Mouse (Mus musculus): ENCODE results near the gene Maml2. TPM values are rescaled to one million over a fixed set of nuclear protein-coding genes. Genes with fewer than 3 reads are reported as not detected.
A peak's percentile ranks its signal among the peaks of the same experiment; 100 is the strongest.

Gene Maml2
- polyA plus RNA-seq, 1 experiment = 2.5 TPM

DNA sequence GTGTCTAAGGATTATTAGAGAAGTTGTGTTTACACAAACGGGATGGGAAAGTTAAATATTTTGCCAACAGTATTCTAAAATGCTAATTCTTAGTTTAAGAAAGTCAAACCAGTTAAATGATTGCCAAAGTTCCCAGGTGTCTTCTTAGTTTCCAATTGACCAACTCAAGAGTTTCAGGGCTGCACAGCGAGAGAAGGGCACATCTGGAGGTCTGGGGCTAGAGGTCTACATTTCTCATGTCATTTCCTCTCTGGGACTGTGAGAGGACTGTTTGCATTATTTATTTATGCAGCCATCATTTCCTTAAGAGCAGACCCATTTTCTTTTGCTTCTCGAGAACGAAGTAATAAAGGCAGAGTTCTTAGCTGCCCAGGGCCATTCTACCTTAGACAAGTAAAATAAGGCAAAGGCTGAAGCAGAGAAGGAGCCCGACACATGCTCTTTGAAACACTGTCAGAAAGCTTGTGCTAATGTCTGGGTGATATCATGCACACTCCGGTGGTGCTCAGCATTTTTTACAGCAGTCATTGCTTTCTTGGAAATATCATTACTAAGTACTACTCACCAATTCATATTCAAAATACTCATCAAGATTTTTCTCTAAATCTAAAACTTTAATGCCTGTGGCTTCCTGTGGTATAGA, 4.5 kb downstream of the Maml2 start:
- Histone ChIP-seq H3K27ac (replicated peaks; ENCODE audit: low read depth, low read length) (peak overlapping the region; percentile 10; the same call in 1 of the 2 replicates), H3K4me3 (ENCODE audit: insufficient read depth, low read depth, low read length) (no peak overlapping the region), H3K4me1 (ENCODE audit: control insufficient read depth, insufficient read depth, insufficient read length, low read length) (peaks cover 28% of the 10 kb centered on the region)

DNA sequence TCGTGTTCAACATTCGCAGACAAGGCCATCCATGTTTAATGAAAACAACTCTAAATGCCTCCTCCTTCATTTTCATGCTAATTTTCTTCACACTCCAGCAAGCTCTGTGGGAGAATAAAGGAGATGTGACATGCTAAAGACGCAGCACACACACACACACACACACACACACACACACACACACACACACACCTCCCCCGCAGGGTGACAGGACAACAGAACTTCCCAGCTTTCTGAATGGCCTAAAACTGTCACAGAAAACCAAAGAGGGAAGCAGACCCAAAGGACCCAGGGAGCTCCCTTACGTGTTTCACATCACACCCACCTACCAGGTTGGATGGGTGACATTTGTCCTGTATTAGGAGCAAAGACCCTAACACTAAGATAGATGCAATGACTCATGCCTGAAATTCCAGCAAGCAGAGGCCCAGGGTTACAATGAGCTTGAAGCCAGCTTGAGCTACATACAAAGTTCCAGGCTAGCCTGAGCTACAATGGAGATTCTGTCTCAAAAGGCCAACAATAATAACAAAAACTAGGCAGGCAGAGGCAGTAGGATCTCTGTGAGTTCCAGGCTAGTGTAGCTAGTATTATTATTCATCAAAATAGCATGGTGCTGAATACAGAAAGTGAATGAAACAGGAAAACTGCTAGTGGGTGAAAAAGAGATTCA, 5.5 kb downstream of the Maml2 start:
- H3K27ac ChIP-seq (replicated peaks; ENCODE audit: low read depth, low read length) = no peak overlapping the region
- H3K4me3 ChIP-seq (ENCODE audit: insufficient read depth, low read depth, low read length) = no peak overlapping the region
- peaks cover 28% of the 10 kb centered on the region for H3K4me1 ChIP-seq (ENCODE audit: control insufficient read depth, insufficient read depth, insufficient read length, low read length)

DNA sequence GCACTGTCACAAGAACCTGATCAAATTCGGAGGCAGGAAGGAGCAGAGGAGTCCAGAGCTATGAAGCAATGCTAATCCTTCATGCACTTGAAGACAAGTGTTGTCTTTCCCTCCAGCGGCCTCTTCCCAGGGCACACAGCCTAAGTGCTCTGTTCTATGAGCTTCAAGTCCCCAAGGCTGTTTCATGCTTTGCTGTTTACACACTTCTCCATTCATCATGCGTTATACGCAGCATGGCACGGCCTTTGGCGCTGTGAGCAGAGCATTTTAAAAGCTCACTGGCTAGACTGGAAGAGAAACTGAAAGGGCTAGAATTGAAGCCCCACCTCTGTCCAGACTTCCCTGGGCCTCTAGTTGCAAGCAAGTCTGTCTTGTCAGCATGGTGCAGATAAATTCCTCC, 6.2 kb downstream of the Maml2 start:
- Histone ChIP-seq H3K4me3 (ENCODE audit: insufficient read depth, low read depth, low read length) (peak overlapping the region; percentile 34), H3K27ac (replicated peaks; ENCODE audit: low read depth, low read length) (no peak overlapping the region; the same call in 1 of the 2 replicates), H3K4me1 (ENCODE audit: control insufficient read depth, insufficient read depth, insufficient read length, low read length) (peaks cover 22% of the 10 kb centered on the region; the same call in 1 of the 2 replicates)

DNA sequence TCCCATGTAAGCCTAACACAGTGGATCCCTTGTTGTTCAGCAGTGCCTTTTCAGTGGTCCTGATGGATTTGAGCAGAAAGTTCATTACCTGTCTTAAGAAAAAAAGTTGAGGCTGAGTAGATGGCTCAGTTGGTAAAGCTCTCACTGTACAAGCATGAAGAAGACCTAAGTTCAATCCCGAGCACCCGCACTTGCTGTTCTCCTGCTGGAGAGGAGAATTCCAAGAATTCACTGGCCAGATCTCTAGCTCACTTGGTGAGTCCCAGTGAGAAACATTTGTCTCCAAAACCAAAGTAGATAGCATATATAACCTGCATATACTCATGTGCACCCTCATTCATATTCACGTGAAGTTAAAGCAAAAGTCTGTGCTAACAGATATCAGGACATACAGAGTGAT, 8.7 kb downstream of the Maml2 start:
- Histone ChIP-seq H3K27ac (replicated peaks; ENCODE audit: low read depth, low read length) (no peak overlapping the region), H3K4me1 (ENCODE audit: control insufficient read depth, insufficient read depth, insufficient read length, low read length) (peaks cover 18% of the 10 kb centered on the region), H3K4me3 (ENCODE audit: insufficient read depth, low read depth, low read length) (no peak overlapping the region)

DNA sequence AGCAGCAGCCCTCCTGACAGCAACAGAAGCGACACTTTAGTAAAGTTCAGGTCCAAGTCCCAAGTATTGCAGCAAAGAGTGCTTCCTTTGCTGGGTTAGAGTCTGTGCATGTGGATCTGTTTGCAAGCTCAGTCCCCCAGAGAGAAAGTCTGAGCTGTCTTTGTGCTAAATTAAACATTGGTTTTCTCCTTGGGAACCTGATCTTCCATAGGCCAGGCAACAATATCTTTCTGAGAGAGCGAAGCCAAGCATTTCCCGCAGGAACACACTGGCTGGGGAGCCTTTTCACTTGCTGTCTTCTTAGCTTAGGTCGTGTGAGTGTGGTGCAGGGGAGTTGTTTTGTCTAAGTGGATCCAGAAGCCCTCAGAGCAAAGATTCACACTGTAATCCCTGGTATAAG, 9.5 kb downstream of the Maml2 start:
- no peak overlapping the region for H3K27ac ChIP-seq (replicated peaks; ENCODE audit: low read depth, low read length)
- no peak overlapping the region for H3K4me3 ChIP-seq (ENCODE audit: insufficient read depth, low read depth, low read length)
- H3K4me1 ChIP-seq (ENCODE audit: control insufficient read depth, insufficient read depth, insufficient read length, low read length) = peaks cover 19% of the 10 kb centered on the region

DNA sequence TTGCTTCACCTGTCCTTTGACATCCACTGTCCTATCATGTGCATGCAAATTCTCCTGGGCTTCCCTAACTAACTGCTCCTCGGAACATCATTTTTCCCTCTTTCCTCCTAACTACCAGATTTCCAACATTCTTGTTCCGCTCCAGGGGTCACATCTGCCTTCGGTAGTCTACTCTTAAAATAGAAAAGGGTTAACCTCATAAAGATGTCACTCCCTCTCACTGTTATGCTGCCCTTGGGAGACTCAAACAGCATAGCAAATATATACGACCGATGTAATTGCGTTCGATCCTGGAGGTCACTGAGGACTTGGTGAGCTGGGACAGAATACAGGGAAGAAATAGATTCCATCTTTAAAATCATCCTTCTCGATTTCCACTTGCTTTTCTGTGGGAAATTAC, 11.0 kb downstream of the Maml2 start:
- peaks cover 18% of the 10 kb centered on the region for H3K4me1 ChIP-seq (ENCODE audit: control insufficient read depth, insufficient read depth, insufficient read length, low read length)
- H3K4me3 ChIP-seq (ENCODE audit: insufficient read depth, low read depth, low read length) = no peak overlapping the region
- no peak overlapping the region for H3K27ac ChIP-seq (replicated peaks; ENCODE audit: low read depth, low read length)

DNA sequence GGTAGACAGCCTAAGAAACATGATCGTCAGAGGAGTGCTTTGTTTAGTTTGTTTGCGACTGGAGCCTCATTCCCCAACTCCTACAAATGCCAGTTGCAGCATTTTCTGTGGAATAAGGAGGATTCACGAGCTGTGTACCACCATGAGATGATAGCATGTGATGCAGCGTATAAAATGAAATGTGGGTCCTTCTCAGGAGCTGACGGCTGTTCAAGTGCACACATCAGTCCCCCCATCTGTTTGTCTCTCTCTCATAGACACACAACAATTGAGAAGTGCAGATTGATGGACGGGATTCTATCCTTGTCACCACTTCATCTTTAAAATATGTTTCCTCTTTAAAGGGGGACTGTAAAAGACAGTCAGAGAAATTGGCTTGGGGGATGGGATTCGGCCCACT, 12.1 kb downstream of the Maml2 start:
- no peak overlapping the region for H3K4me3 ChIP-seq (ENCODE audit: insufficient read depth, low read depth, low read length)
- H3K4me1 ChIP-seq (ENCODE audit: control insufficient read depth, insufficient read depth, insufficient read length, low read length) = peaks cover 16% of the 10 kb centered on the region
- no peak overlapping the region for H3K27ac ChIP-seq (replicated peaks; ENCODE audit: low read depth, low read length)

DNA sequence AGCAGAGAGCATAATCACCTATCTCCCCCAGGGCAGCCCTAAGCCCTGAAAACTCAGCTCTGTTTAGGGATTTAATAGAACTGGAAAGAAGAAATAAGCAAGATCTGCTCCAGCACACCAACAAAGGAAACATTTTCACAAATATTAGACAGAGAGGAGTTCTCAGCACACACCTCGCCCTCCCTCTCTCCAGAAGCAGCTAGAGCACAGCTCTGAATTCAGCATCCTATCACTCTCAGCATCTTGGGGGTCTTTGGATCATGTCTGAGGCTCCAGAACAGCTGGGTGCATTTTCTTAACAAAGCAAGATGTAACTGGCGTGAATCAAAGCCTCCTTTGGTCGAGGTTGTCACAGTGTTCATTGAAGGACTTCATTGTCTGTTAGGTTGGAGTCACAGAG, 12.5 kb downstream of the Maml2 start:
- Histone ChIP-seq H3K4me3 (ENCODE audit: insufficient read depth, low read depth, low read length) (no peak overlapping the region), H3K4me1 (ENCODE audit: control insufficient read depth, insufficient read depth, insufficient read length, low read length) (peaks cover 19% of the 10 kb centered on the region), H3K27ac (replicated peaks; ENCODE audit: low read depth, low read length) (no peak overlapping the region)

DNA sequence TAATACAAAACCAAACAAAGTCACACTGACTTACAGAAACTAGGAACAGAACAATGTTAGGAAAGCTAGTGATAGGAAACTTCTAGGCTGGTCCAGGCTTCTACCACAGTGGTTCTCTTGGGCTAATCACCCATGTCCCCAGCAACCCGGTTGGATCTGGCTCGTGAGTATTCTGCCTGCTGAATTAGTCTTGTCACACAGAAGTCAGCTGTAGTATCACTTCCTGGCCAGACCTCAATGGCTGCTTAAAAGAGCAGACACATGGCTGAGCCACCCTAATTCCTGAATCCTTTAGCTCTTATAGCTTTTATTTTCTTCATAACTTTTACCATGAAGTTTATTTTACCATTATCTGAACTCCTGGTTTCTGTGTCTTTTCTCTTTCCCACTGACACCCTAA, 13.3 kb downstream of the Maml2 start:
- Histone ChIP-seq H3K4me3 (ENCODE audit: insufficient read depth, low read depth, low read length) (no peak overlapping the region), H3K4me1 (ENCODE audit: control insufficient read depth, insufficient read depth, insufficient read length, low read length) (peaks cover 21% of the 10 kb centered on the region), H3K27ac (replicated peaks; ENCODE audit: low read depth, low read length) (no peak overlapping the region)

DNA sequence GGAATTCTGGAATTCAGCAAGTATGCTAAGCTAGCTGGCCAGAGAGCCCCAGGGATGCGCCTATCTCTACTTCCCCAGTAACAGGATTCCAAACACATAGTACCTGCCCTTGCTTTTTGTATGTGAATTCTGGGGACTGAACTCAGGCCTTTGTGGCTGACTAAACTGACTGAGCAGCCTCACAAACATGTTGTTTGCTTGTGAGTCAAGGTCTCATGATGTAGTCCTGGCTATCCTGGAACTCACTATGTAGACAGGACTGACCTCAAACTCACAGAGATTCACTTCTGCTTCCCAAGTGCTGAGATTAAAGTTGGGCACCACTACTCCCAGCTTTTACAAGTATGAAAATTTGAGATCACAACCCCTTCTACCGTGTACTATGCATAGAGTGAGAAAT, 16.2 kb downstream of the Maml2 start:
- Histone ChIP-seq H3K4me1 (ENCODE audit: control insufficient read depth, insufficient read depth, insufficient read length, low read length) (peaks cover 16% of the 10 kb centered on the region), H3K27ac (replicated peaks; ENCODE audit: low read depth, low read length) (no peak overlapping the region)

DNA sequence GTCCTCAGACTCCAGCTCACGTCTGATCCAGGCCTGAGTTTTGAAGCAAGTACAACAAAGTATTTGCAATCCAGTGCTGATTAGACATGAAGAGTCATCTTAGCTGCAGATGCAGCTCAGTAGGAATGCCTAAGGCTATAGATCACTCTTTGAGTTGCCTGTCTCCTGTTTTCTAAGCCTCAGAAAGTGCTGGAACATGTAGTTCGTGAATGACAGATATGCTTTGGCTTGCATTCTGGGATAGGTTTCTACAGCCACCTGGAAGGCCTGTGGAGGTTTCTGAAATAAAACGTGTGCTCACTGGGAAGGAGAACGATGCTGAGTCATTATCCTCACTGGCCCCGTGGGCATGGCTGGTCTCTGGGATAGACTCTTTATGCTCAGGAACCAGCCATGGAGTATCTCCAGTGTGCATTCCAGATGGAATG, 16.8 kb downstream of the Maml2 start:
- H3K27ac ChIP-seq (replicated peaks; ENCODE audit: low read depth, low read length) = no peak overlapping the region
- H3K4me1 ChIP-seq (ENCODE audit: control insufficient read depth, insufficient read depth, insufficient read length, low read length) = peaks cover 16% of the 10 kb centered on the region
- H3K4me3 ChIP-seq (ENCODE audit: insufficient read depth, low read depth, low read length) = no peak overlapping the region

More for the DNA sequence above, 16.2 kb downstream of the Maml2 start:
- no peak overlapping the region for H3K4me3 ChIP-seq (ENCODE audit: insufficient read depth, low read depth, low read length)

DNA sequence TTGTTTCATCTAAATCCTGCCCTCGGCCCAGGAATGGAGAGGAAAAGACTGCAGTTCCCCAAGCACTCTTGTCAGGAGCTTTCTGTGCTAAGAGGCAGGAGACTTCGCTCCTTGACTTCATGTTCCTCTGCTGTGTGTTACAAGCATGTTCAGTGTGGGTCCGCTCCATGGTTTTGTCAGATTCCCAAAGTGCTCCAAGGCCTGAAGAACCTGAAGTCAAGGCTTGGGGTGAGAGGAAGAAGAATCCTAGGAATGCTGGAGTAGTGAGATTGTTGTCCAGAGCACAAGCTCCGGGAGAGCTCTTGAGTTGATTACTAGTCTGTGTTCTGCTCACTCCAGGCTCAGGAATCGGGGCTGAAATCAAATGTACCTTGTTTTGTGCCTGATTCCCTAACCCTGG, 17.6 kb downstream of the Maml2 start:
- Histone ChIP-seq H3K27ac (replicated peaks; ENCODE audit: low read depth, low read length) (no peak overlapping the region), H3K4me1 (ENCODE audit: control insufficient read depth, insufficient read depth, insufficient read length, low read length) (peaks cover 16% of the 10 kb centered on the region), H3K4me3 (ENCODE audit: insufficient read depth, low read depth, low read length) (no peak overlapping the region)

DNA sequence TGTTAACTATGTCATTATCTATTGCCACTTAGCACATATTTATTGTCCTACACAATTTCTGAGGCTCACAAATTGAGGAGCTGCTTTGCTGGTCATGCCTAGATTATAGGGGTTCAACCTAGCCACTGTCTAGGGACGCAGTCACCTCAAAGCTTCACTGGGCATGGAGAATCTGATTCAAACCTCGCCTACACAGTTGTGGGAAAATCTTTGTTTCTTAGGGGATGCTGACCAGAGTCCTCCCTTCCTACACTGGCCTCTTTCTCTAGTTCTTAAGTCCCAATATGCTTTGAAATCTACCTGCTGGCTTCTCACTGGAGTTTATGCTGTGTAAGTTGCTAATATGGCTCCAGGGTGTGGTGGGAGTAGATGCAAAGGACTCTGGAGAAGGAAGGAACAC, 21.8 kb downstream of the Maml2 start:
- H3K27ac ChIP-seq (replicated peaks; ENCODE audit: low read depth, low read length) = no peak overlapping the region
- peaks cover 20% of the 10 kb centered on the region; the same call in 1 of the 2 replicates for H3K4me1 ChIP-seq (ENCODE audit: control insufficient read depth, insufficient read depth, insufficient read length, low read length)
- H3K4me3 ChIP-seq (ENCODE audit: insufficient read depth, low read depth, low read length) = no peak overlapping the region

DNA sequence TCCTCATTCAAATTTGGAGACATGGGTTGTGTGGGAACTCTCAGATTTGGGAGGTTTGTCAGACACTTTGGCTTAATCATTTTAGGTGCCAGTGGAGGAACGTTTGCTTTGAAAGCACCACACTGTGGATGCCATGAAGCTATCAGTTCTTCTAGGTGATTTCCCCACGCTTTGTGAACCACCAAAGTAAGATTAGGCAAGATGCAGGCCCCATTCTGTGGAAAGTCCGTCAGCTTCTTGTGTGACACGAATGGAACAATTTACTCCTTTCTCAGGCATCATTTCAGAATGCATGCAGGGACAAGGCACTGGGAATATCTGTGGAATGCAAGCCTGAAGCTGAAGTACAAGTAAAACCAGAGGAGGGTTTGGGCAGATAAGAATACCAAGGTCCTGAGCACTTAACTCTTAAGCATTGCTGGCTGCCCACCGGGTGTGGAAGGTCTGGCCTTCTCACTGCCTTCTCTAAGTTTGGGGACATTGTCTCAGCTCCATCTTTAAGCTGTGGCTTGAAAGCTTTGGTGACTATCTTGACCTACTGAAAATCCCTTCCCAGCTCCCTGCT, 23.1 kb downstream of the Maml2 start:
- Histone ChIP-seq H3K4me1 (ENCODE audit: control insufficient read depth, insufficient read depth, insufficient read length, low read length) (peaks cover 13% of the 10 kb centered on the region; the same call in 1 of the 2 replicates), H3K4me3 (ENCODE audit: insufficient read depth, low read depth, low read length) (no peak overlapping the region), H3K27ac (replicated peaks; ENCODE audit: low read depth, low read length) (no peak overlapping the region)

DNA sequence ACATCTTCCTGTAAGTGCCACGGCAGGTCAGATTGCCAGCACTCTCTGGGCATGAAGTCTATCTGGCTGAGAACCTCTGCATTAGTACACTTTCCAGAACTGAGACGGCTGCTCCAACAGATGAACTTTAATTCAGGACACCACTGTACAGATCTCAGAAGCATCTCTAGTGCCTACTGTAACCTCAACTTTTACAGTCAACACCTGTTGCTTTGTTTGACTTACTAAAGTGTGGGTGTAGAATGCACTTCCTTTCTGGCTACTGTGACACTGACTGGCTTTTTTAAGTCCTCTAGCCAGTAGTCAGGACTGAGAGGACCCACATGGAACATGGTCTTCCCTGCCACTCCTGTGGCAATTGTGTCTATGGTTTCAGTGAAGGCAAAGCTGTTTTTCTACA, 25.3 kb downstream of the Maml2 start:
- H3K27ac ChIP-seq (replicated peaks; ENCODE audit: low read depth, low read length) = peak overlapping the region; percentile 86

DNA sequence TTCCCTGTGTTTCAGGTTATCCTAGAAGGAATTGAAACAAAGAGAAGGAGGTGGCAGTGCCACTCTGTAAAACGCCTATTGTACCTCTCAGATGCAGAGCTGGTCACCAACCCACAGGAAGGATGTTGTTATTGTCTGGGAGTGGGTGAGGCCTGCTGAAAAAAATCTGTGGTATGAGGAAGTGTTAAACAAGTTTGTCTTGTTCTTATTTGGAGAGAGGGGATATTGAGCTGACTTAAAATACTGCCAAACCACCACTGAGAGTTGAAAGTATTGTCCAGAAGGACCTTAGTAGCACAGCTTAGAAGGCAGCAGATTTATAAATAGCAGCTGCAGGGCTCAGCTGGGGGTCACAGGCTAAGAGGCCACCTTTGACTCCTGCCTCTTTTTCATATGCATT, 25.9 kb downstream of the Maml2 start:
- Histone ChIP-seq H3K4me1 (ENCODE audit: control insufficient read depth, insufficient read depth, insufficient read length, low read length) (peaks cover 13% of the 10 kb centered on the region; the same call in 1 of the 2 replicates), H3K27ac (replicated peaks; ENCODE audit: low read depth, low read length) (peak overlapping the region; percentile 86), H3K4me3 (ENCODE audit: insufficient read depth, low read depth, low read length) (no peak overlapping the region)

More for the DNA sequence above, 25.3 kb downstream of the Maml2 start:
- Histone ChIP-seq H3K4me3 (ENCODE audit: insufficient read depth, low read depth, low read length) (no peak overlapping the region), H3K4me1 (ENCODE audit: control insufficient read depth, insufficient read depth, insufficient read length, low read length) (peaks cover 13% of the 10 kb centered on the region; the same call in 1 of the 2 replicates)

All from brown adipose tissue, adult 24 weeks (tissue).